Mouse (Mus musculus): ENCODE data around the gene Mfsd13b. TPM values are rescaled to one million over a fixed set of nuclear protein-coding genes. Genes with fewer than 3 reads are reported as not detected.
A peak's percentile ranks its signal among the peaks of the same experiment; 100 is the strongest.

Gene Mfsd13b
- polyA plus RNA-seq, 1 experiment from 2014 or later: 0.24 TPM

DNA sequence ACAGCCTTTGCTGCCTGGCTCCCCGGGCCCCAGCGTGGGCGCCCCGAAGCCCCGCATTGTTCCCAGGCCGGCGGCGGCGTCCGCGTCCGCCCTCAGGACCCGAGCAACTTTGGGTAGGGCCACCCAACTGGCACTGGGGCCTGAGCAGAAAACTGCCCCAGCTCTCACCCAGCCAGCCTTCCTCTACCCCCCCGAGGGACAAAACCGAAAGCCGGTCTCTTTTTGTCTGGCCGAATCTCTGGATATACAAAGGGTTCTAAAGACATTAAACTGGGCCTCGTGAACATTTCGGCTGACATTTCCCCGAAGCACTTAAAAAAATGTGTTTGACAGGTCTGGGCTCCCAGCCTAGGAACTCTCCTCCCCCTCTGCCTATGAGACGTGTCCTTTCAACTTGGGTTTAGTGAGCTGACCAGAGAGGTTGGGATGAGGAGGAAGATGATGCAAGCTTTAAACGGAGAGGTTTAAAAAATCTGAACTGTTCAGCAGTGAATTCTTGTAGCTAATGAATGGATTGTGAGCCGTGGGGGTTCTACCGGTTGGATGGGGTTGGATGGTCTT is 52.9 kb downstream of the Mfsd13b start:
- Histone ChIP-seq H3K4me2 (replicated peaks; ENCODE audit: low read depth, low read length) (peak overlapping the region; percentile 81), H3K36me3 (ENCODE audit: insufficient read depth, low read length) (no peaks in the 10 kb centered on the region), H3K4me3 (ENCODE audit: low read length) (peak overlapping the region; percentile 88), H3K4me1 (ENCODE audit: insufficient read depth, low read length) (peaks cover 31% of the 10 kb centered on the region), H3K9ac (replicated peaks; ENCODE audit: low read length) (peak overlapping the region; percentile 99), H3K27ac (ENCODE audit: low read length) (peak overlapping the region; percentile 98), H3K9me3 (ENCODE audit: low read length) (no peaks in the 10 kb centered on the region), H3K27me3 (ENCODE audit: insufficient read depth, low read length) (peaks cover 8% of the 10 kb centered on the region)
- ATAC-seq (ENCODE audit: low FRiP score, low TSS enrichment): peak; percentile 44
- under 1% methylated on average over 24 of the region's 24 CpGs for WGBS

GRCm38 (mm10) chr7:121040595-121040994 is 58.3 kb downstream of the Mfsd13b start:
- Histone ChIP-seq H3K9ac (replicated peaks; ENCODE audit: low read length) (no peak overlapping the region), H3K27ac (ENCODE audit: low read length) (no peak overlapping the region), H3K4me1 (ENCODE audit: insufficient read depth, low read length) (peaks cover 46% of the 10 kb centered on the region), H3K4me2 (replicated peaks; ENCODE audit: low read depth, low read length) (no peak overlapping the region), H3K9me3 (ENCODE audit: low read length) (no peaks in the 10 kb centered on the region), H3K36me3 (ENCODE audit: insufficient read depth, low read length) (0 out of 2 replicates have a peak, but pooled peaks cover 5% of the 10 kb centered on the region), H3K27me3 (ENCODE audit: insufficient read depth, low read length) (no peaks in the 10 kb centered on the region), H3K4me3 (ENCODE audit: low read length) (no peak overlapping the region)
- no peak for ATAC-seq (ENCODE audit: low FRiP score, low TSS enrichment)
- 85% methylated on average over 4 of the region's 4 CpGs for WGBS

GRCm38 (mm10) chr7:121041989-121042388 is 59.7 kb downstream of the Mfsd13b start:
- H3K4me3 ChIP-seq (ENCODE audit: low read length): no peak overlapping the region
- no peak overlapping the region for H3K9ac ChIP-seq (replicated peaks; ENCODE audit: low read length)
- H3K4me1 ChIP-seq (ENCODE audit: insufficient read depth, low read length): peaks cover 41% of the 10 kb centered on the region
- 0 out of 2 replicates have a peak, but pooled peaks cover 5% of the 10 kb centered on the region for H3K36me3 ChIP-seq (ENCODE audit: insufficient read depth, low read length)
- no peak overlapping the region for H3K27ac ChIP-seq (ENCODE audit: low read length)
- no peaks in the 10 kb centered on the region for H3K27me3 ChIP-seq (ENCODE audit: insufficient read depth, low read length)
- ATAC-seq (ENCODE audit: low FRiP score, low TSS enrichment): no peak
- H3K4me2 ChIP-seq (replicated peaks; ENCODE audit: low read depth, low read length): no peak overlapping the region
- 44% methylated on average over 1 of the region's 1 CpGs for whole genome bisulfite sequencing
- H3K9me3 ChIP-seq (ENCODE audit: low read length): no peaks in the 10 kb centered on the region

GRCm38 (mm10) chr7:121043004-121043403 is 60.7 kb downstream of the Mfsd13b start:
- no peak for ATAC-seq (ENCODE audit: low FRiP score, low TSS enrichment)
- no peak overlapping the region for H3K9ac ChIP-seq (replicated peaks; ENCODE audit: low read length)
- H3K4me1 ChIP-seq (ENCODE audit: insufficient read depth, low read length): peaks cover 32% of the 10 kb centered on the region
- WGBS: 94% methylated on average over 3 of the region's 3 CpGs
- no peaks in the 10 kb centered on the region for H3K27me3 ChIP-seq (ENCODE audit: insufficient read depth, low read length)
- no peaks in the 10 kb centered on the region for H3K9me3 ChIP-seq (ENCODE audit: low read length)
- 0 out of 2 replicates have a peak, but pooled peaks cover 5% of the 10 kb centered on the region for H3K36me3 ChIP-seq (ENCODE audit: insufficient read depth, low read length)
- H3K4me2 ChIP-seq (replicated peaks; ENCODE audit: low read depth, low read length): no peak overlapping the region
- no peak overlapping the region for H3K27ac ChIP-seq (ENCODE audit: low read length)
- H3K4me3 ChIP-seq (ENCODE audit: low read length): no peak overlapping the region

- no peaks in the 10 kb centered on the region for H3K9me3 ChIP-seq (ENCODE audit: low read length)
- no peak overlapping the region for H3K9ac ChIP-seq (replicated peaks; ENCODE audit: low read length)
- 88% methylated on average over 1 of the region's 1 CpGs for WGBS
- peaks cover 30% of the 10 kb centered on the region for H3K4me1 ChIP-seq (ENCODE audit: insufficient read depth, low read length)
- no peak overlapping the region for H3K4me2 ChIP-seq (replicated peaks; ENCODE audit: low read depth, low read length)
- no peaks in the 10 kb centered on the region for H3K27me3 ChIP-seq (ENCODE audit: insufficient read depth, low read length)
- H3K27ac ChIP-seq (ENCODE audit: low read length): no peak overlapping the region
- ATAC-seq (ENCODE audit: low FRiP score, low TSS enrichment): no peak
- peaks cover 10% of the 10 kb centered on the region; the same call in 1 of the 2 replicates for H3K36me3 ChIP-seq (ENCODE audit: insufficient read depth, low read length)
- H3K4me3 ChIP-seq (ENCODE audit: low read length): no peak overlapping the region
Observed at GRCm38 (mm10) chr7:121043510-121043909, 61.2 kb downstream of the Mfsd13b start.

GRCm38 (mm10) chr7:121044251-121044650 is 61.9 kb downstream of the Mfsd13b start:
- Histone ChIP-seq H3K4me1 (ENCODE audit: insufficient read depth, low read length) (peaks cover 30% of the 10 kb centered on the region), H3K36me3 (ENCODE audit: insufficient read depth, low read length) (peaks cover 12% of the 10 kb centered on the region; the same call in 1 of the 2 replicates), H3K27me3 (ENCODE audit: insufficient read depth, low read length) (no peaks in the 10 kb centered on the region), H3K4me3 (ENCODE audit: low read length) (no peak overlapping the region), H3K4me2 (replicated peaks; ENCODE audit: low read depth, low read length) (no peak overlapping the region), H3K9ac (replicated peaks; ENCODE audit: low read length) (no peak overlapping the region), H3K27ac (ENCODE audit: low read length) (no peak overlapping the region), H3K9me3 (ENCODE audit: low read length) (no peaks in the 10 kb centered on the region)
- ATAC-seq (ENCODE audit: low FRiP score, low TSS enrichment): no peak
- 52% methylated on average over 1 of the region's 1 CpGs for WGBS

DNA sequence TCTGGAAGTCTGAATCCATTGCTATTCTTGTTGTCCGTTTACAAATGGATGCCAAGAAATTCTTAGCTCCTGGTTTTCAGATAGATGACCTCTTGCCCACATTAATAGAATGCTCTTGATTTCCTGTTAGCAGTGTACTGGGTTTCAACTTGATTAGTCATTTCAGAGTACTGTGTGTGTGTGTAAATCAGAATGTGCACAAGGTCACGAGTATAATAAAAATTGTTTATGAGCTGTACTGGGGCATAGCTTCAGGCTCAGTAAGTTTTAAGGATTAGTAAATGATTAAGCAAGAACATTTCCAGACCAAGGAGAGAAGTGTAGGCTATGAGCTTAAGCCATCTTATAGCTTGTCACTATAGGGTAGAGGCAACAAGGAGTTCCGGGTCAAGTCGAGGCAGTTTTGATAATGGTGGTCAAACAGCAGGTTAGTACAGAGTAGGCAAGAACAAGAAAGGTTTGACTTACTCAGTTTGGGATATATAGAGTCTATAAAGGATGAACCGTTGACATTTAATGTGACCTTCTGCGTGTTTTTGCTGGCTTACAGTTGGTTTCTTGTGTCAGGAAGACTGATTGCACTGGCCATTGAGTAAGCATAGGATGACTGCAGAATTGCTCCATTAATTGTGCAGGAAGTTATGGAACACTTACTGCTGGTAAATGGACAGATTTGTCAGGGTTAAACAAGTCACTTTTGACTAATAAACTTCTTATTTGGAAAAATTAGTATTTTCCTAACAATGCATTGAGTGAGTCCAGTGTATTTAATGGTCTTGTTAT is 63.6 kb downstream of the Mfsd13b start:
- Histone ChIP-seq H3K36me3 (ENCODE audit: insufficient read depth, low read length) (peaks cover 12% of the 10 kb centered on the region; the same call in 1 of the 2 replicates), H3K27ac (ENCODE audit: low read length) (peak overlapping the region; percentile 44; the same call in 1 of the 2 replicates), H3K9me3 (ENCODE audit: low read length) (no peaks in the 10 kb centered on the region), H3K27me3 (ENCODE audit: insufficient read depth, low read length) (no peaks in the 10 kb centered on the region), H3K4me3 (ENCODE audit: low read length) (no peak overlapping the region), H3K4me1 (ENCODE audit: insufficient read depth, low read length) (peaks cover 23% of the 10 kb centered on the region), H3K9ac (replicated peaks; ENCODE audit: low read length) (no peak overlapping the region), H3K4me2 (replicated peaks; ENCODE audit: low read depth, low read length) (no peak overlapping the region)
- peak; percentile 85 for ATAC-seq (ENCODE audit: low FRiP score, low TSS enrichment)
- 55% methylated on average over 6 of the region's 6 CpGs for WGBS

- WGBS: 94% methylated on average over 2 of the region's 2 CpGs
- peaks cover 21% of the 10 kb centered on the region for H3K36me3 ChIP-seq (ENCODE audit: insufficient read depth, low read length)
Observed at GRCm38 (mm10) chr7:121047624-121048023, 65.3 kb downstream of the Mfsd13b start.

DNA sequence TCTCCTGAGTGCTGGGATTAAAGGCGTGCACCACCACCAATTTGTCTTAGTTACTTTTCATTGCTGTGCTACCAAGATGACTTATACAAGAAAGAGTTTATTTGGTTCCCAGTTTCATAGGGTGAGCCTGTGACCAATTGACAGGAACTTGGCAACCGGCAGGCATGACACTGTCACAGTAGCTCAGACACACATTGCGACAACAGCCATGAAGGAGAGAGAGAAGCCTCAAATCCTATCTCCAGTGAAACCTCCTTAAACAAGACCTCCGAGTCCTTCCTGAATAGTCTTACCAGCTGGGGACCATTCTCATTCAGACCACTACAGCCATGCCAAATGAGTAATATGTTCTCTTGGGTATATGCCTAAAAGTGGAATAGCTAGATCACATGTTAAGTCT is 70.8 kb downstream of the Mfsd13b start:
- H3K27ac ChIP-seq (ENCODE audit: low read length): no peak overlapping the region
- H3K9ac ChIP-seq (replicated peaks; ENCODE audit: low read length): no peak overlapping the region
- no peaks in the 10 kb centered on the region for H3K9me3 ChIP-seq (ENCODE audit: low read length)
- H3K27me3 ChIP-seq (ENCODE audit: insufficient read depth, low read length): no peaks in the 10 kb centered on the region
- H3K4me1 ChIP-seq (ENCODE audit: insufficient read depth, low read length): 0 out of 2 replicates have a peak, but pooled peaks cover 3% of the 10 kb centered on the region
- H3K36me3 ChIP-seq (ENCODE audit: insufficient read depth, low read length): peaks cover 43% of the 10 kb centered on the region
- ATAC-seq (ENCODE audit: low FRiP score, low TSS enrichment): no peak
- H3K4me3 ChIP-seq (ENCODE audit: low read length): no peak overlapping the region
- 85% methylated on average over 4 of the region's 4 CpGs for WGBS
- H3K4me2 ChIP-seq (replicated peaks; ENCODE audit: low read depth, low read length): no peak overlapping the region

More at GRCm38 (mm10) chr7:121047624-121048023, 65.3 kb downstream of the Mfsd13b start:
- no peak overlapping the region for H3K4me2 ChIP-seq (replicated peaks; ENCODE audit: low read depth, low read length)
- no peak overlapping the region for H3K4me3 ChIP-seq (ENCODE audit: low read length)
- no peak overlapping the region for H3K9ac ChIP-seq (replicated peaks; ENCODE audit: low read length)
- H3K4me1 ChIP-seq (ENCODE audit: insufficient read depth, low read length): peaks cover 22% of the 10 kb centered on the region
- H3K27ac ChIP-seq (ENCODE audit: low read length): no peak overlapping the region
- no peak for ATAC-seq (ENCODE audit: low FRiP score, low TSS enrichment)
- no peaks in the 10 kb centered on the region for H3K27me3 ChIP-seq (ENCODE audit: insufficient read depth, low read length)
- H3K9me3 ChIP-seq (ENCODE audit: low read length): no peaks in the 10 kb centered on the region

Data from kidney, embryonic 16.5 days (tissue).